Mouse (Mus musculus): ENCODE results near the gene Ptpre. TPM values are rescaled to one million over a fixed set of nuclear protein-coding genes. Genes with fewer than 3 reads are reported as not detected.
"Not testable (repeated sequence)": the region's sequence is repeated elsewhere in the genome, so short reads cannot be mapped to it uniquely, and the experiment has no call there.

Ptpre gene
- total and polyA plus RNA-seq, 2 experiments from 2014 or later: 2.0 to 4.0 TPM

DNA sequence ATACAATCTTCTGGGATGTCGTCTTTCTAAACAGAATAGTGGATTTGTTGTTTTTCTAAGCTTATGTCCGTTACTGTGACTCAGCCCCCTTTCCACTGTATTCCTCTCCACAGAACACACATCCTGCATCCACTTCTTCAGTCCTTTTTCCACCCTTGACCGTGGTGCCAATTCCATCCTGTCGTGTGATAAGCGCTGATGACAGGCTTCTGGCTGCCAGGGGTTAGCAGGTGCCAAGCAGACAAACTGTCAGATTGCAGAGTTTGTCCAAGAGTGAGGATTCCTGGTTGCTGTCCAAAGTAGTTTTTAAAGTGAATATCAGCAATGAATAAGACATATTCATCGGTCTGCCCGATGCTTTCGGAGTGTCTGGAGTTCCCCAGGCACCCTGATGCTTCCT lies 139.4 kb downstream of the Ptpre start:
- TF ChIP-seq CTCF (IDR thresholded peaks at IDR 0.05; ENCODE audit: low read depth) (no peak), EP300 (IDR thresholded peaks at IDR 0.05; ENCODE audit: low read depth) (no peak)
- Histone ChIP-seq H3K4me3 (ENCODE audit: low read depth, low read length) (no peak overlapping the region), H3K9me3 (replicated peaks; ENCODE audit: control insufficient read depth, low read length) (no peaks in the 10 kb centered on the region), H3K36me3 (replicated peaks; ENCODE audit: control insufficient read depth, insufficient read depth, low read length) (no peaks in the 10 kb centered on the region), H3K4me1 (ENCODE audit: control insufficient read depth, insufficient read depth) (peaks cover 6% of the 10 kb centered on the region), H3K4me2 (ENCODE audit: low read depth, low read length) (peak overlapping the region; percentile 34; the same call in 1 of the 2 replicates), H3K27ac (ENCODE audit: low read depth) (0 out of 2 replicates have a peak overlapping the region, but pooled peaks have one; percentile 13), H3K27me3 (ENCODE audit: control insufficient read depth, insufficient read depth, low read length) (peaks cover 13% of the 10 kb centered on the region; the same call in 1 of the 2 replicates), H3K9ac (replicated peaks; ENCODE audit: low read depth, low read length) (no peak overlapping the region)
- WGBS: 29% methylated on average over 8 of the region's 8 CpGs
- DNase-seq (ENCODE audit: low spot score) (peak; percentile 83), ATAC-seq (ENCODE audit: insufficient read depth, low read depth) (peak; percentile 80)

- H3K27me3 ChIP-seq (ENCODE audit: control insufficient read depth, insufficient read depth, low read length): peaks cover 13% of the 10 kb centered on the region; the same call in 1 of the 2 replicates
- ATAC-seq (ENCODE audit: insufficient read depth, low read depth) (no peak), DNase-seq (ENCODE audit: low spot score) (peak; percentile 57)
- TF ChIP-seq EP300 (IDR thresholded peaks at IDR 0.05; ENCODE audit: low read depth) (no peak), CTCF (IDR thresholded peaks at IDR 0.05; ENCODE audit: low read depth) (peak; percentile 70)
- no peak overlapping the region for H3K27ac ChIP-seq (ENCODE audit: low read depth)
- 70% methylated on average over 5 of the region's 5 CpGs for WGBS
- H3K4me3 ChIP-seq (ENCODE audit: low read depth, low read length): no peak overlapping the region
- no peak overlapping the region for H3K4me2 ChIP-seq (ENCODE audit: low read depth, low read length)
- H3K4me1 ChIP-seq (ENCODE audit: control insufficient read depth, insufficient read depth): peaks cover 6% of the 10 kb centered on the region
- no peaks in the 10 kb centered on the region for H3K9me3 ChIP-seq (replicated peaks; ENCODE audit: control insufficient read depth, low read length)
- H3K36me3 ChIP-seq (replicated peaks; ENCODE audit: control insufficient read depth, insufficient read depth, low read length): peaks cover 11% of the 10 kb centered on the region; the same call in 1 of the 2 replicates
- H3K9ac ChIP-seq (replicated peaks; ENCODE audit: low read depth, low read length): no peak overlapping the region
These were observed 143.1 kb downstream of the Ptpre start for GRCm38 (mm10) chr7:135680334-135680733.

- not testable (repeated sequence) for ATAC-seq (ENCODE audit: insufficient read depth, low read depth); H3K9ac ChIP-seq (replicated peaks; ENCODE audit: low read depth, low read length); DNase-seq (ENCODE audit: low spot score); H3K27ac ChIP-seq (ENCODE audit: low read depth); H3K4me2 ChIP-seq (ENCODE audit: low read depth, low read length); H3K9me3 ChIP-seq (replicated peaks; ENCODE audit: control insufficient read depth, low read length); H3K4me1 ChIP-seq (ENCODE audit: control insufficient read depth, insufficient read depth); H3K27me3 ChIP-seq (ENCODE audit: control insufficient read depth, insufficient read depth, low read length); H3K4me3 ChIP-seq (ENCODE audit: low read depth, low read length)
- 59% methylated on average over 4 of the region's 4 CpGs for WGBS
- H3K36me3 ChIP-seq (replicated peaks; ENCODE audit: control insufficient read depth, insufficient read depth, low read length): peaks cover 38% of the 10 kb centered on the region
These were observed 146.8 kb downstream of the Ptpre start for GRCm38 (mm10) chr7:135684098-135684497.

DNA sequence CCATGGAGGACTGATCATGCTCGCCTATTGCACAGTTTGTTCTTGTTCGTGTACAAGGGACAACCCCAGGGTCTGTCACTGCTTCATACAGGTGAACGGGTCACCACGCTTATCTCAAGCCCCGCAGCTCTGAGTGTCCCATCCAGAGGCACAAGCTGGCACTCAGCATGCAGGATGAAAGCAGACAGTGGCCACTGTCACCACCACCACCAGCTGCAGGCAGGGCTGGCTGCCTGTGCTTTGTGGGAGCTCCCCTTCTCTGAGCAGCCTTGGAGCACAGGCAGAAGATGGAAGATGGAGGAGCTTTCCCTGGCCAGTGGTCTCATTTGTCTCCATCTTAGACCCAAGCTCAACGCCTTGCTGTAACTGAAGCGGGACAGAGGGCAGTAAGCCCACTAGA lies 147.7 kb downstream of the Ptpre start:
- 73% methylated on average over 7 of the region's 7 CpGs for WGBS
- DNase-seq (ENCODE audit: low spot score): no peak
- ATAC-seq (ENCODE audit: insufficient read depth, low read depth): no peak
- Histone ChIP-seq H3K4me2 (ENCODE audit: low read depth, low read length) (no peak overlapping the region), H3K27ac (ENCODE audit: low read depth) (no peak overlapping the region), H3K4me3 (ENCODE audit: low read depth, low read length) (no peak overlapping the region), H3K4me1 (ENCODE audit: control insufficient read depth, insufficient read depth) (no peaks in the 10 kb centered on the region), H3K9me3 (replicated peaks; ENCODE audit: control insufficient read depth, low read length) (no peaks in the 10 kb centered on the region), H3K9ac (replicated peaks; ENCODE audit: low read depth, low read length) (no peak overlapping the region), H3K36me3 (replicated peaks; ENCODE audit: control insufficient read depth, insufficient read depth, low read length) (peaks cover 42% of the 10 kb centered on the region), H3K27me3 (ENCODE audit: control insufficient read depth, insufficient read depth, low read length) (peaks cover under 1% of the 10 kb centered on the region; the same call in 1 of the 2 replicates)
- TF ChIP-seq EP300 (IDR thresholded peaks at IDR 0.05; ENCODE audit: low read depth) (no peak), CTCF (IDR thresholded peaks at IDR 0.05; ENCODE audit: low read depth) (no peak)

DNA sequence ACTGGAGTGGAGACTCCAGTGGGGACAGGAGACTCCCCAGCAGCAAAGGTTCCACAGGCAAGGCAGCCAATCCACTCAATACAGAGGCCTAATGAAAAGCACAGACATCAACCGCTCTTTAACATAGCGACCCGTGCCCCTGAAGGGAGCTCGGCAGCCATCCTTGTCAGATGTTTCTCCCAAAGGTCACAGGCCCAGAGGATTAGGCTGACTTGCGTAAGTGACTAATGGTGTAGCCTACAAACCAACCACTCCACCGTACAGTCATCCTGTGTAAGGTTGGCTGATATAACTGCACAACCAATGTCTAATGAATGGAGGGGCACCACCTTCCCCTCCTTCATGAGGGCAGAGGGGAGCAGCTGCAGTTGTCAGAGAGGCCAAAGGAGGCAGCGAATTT lies 152.1 kb downstream of the Ptpre start:
- H3K9ac ChIP-seq (replicated peaks; ENCODE audit: low read depth, low read length): no peak overlapping the region
- WGBS: 92% methylated on average over 7 of the region's 7 CpGs
- no peaks in the 10 kb centered on the region for H3K9me3 ChIP-seq (replicated peaks; ENCODE audit: control insufficient read depth, low read length)
- H3K4me3 ChIP-seq (ENCODE audit: low read depth, low read length): no peak overlapping the region
- DNase-seq (ENCODE audit: low spot score) (no peak), ATAC-seq (ENCODE audit: insufficient read depth, low read depth) (no peak)
- TF ChIP-seq EP300 (IDR thresholded peaks at IDR 0.05; ENCODE audit: low read depth) (no peak), CTCF (IDR thresholded peaks at IDR 0.05; ENCODE audit: low read depth) (no peak)
- no peaks in the 10 kb centered on the region for H3K4me1 ChIP-seq (ENCODE audit: control insufficient read depth, insufficient read depth)
- no peak overlapping the region for H3K27ac ChIP-seq (ENCODE audit: low read depth)
- H3K27me3 ChIP-seq (ENCODE audit: control insufficient read depth, insufficient read depth, low read length): no peaks in the 10 kb centered on the region
- peaks cover 77% of the 10 kb centered on the region for H3K36me3 ChIP-seq (replicated peaks; ENCODE audit: control insufficient read depth, insufficient read depth, low read length)
- H3K4me2 ChIP-seq (ENCODE audit: low read depth, low read length): no peak overlapping the region

DNA sequence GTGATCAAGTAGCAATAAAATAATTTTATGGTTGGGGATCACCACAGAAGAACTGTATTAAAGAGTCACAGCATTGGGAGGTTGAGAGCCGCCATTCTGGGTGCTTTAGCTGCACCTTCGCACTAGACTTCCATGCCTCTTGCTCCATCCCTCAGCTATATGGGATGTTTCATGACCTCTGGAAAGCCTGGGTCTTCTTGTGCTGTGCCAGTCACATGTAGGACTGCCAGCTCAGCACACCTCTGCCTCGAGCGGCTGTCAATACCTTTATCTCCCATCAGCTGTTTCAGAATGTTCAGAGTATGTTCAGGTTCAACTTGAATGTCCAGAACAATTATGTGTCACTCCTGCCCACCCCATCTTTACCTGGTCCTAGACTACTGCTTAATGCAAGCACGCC lies 154.7 kb downstream of the Ptpre start:
- Histone ChIP-seq H3K36me3 (replicated peaks; ENCODE audit: control insufficient read depth, insufficient read depth, low read length) (peaks cover 81% of the 10 kb centered on the region), H3K9me3 (replicated peaks; ENCODE audit: control insufficient read depth, low read length) (no peaks in the 10 kb centered on the region), H3K27ac (ENCODE audit: low read depth) (no peak overlapping the region), H3K27me3 (ENCODE audit: control insufficient read depth, insufficient read depth, low read length) (no peaks in the 10 kb centered on the region), H3K9ac (replicated peaks; ENCODE audit: low read depth, low read length) (no peak overlapping the region), H3K4me1 (ENCODE audit: control insufficient read depth, insufficient read depth) (peaks cover 7% of the 10 kb centered on the region; the same call in 1 of the 2 replicates), H3K4me3 (ENCODE audit: low read depth, low read length) (no peak overlapping the region), H3K4me2 (ENCODE audit: low read depth, low read length) (no peak overlapping the region)
- WGBS: 92% methylated on average over 5 of the region's 5 CpGs
- no peak for TF ChIP-seq CTCF (IDR thresholded peaks at IDR 0.05; ENCODE audit: low read depth)
- TF ChIP-seq EP300 (IDR thresholded peaks at IDR 0.05; ENCODE audit: low read depth): no peak
- DNase-seq (ENCODE audit: low spot score) (no peak), ATAC-seq (ENCODE audit: insufficient read depth, low read depth) (no peak)

Measured in heart, postnatal 0 days (tissue).